Mouse (Mus musculus): ENCODE results near the gene Apoc1. TPM values are rescaled to one million over a fixed set of nuclear protein-coding genes. Genes with fewer than 3 reads are reported as not detected.

The Apoc1 gene
- total RNA-seq, 2 experiments from 2014 or later = 2.2 to 8.9 TPM

DNA sequence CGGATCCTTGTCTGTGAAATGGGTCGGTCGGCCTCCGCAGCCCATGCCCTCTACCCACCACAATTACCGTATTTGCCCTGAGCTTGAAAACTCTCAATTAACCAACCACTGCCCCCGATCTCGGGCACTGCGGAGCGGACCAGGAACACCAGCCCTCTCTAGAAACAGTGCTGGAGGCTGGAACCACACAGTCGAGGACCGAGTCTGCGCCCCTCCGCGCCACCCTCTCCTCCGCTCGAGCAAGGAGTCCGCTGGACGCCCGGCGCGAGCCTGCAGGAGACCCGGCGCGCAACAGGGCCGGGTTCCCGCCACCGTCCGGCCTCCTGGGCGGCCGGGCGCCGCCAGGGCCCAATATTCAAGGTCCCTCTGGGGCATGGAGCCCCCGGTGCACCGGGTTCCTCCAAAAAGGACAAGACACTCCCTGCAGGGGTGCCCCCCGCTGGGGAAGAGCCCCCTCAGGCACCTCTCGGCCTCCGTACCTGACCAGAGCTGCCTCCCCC lies 28.0 kb downstream of the Apoc1 start:
- no peak for DNase-seq
- intact Hi-C loops (cut with DNase I) = no loop called here

DNA sequence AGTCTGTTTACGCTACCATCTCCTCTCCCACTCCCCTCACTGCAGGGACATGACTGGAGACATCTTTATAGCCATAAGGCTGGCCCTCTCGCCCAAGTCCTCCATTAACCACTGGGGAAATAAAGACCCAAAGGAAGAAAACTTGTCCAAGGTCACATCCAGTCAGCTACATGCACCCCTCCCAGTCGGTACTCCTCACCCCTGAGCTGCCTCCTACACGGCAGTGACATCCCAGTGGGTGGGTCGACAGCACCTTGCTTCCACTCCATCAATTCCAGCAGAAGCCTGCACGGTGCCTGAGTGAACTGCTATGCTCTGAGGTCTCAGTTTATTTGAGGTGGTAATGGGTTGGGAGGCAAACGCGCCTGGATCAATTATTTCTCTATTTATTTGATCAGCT lies 28.5 kb downstream of the Apoc1 start:
- intact Hi-C loops (cut with DNase I) = no loop called here
- no peak for DNase-seq

DNA sequence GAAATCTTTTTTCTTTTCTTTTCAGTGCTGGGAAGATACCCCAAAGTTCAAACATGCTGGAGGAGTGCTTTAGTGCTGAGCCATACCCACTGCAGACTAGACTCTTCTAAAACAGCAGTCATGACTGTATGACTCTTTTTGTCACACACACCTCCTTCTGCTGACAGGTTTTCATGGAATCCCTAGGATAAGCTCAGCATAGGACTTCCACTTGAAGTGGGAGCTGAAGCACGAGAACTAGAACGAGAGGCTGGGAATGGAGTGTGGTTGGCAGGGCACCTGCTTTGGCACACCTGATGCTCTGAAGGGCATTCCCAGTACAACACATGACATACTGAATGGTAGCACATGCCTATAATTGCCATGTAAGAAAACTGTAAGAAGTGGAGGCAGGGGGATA lies 39.8 kb downstream of the Apoc1 start:
- intact Hi-C loops (cut with DNase I) = no loop called here
- peak; percentile 47 to 67 for DNase-seq

DNA sequence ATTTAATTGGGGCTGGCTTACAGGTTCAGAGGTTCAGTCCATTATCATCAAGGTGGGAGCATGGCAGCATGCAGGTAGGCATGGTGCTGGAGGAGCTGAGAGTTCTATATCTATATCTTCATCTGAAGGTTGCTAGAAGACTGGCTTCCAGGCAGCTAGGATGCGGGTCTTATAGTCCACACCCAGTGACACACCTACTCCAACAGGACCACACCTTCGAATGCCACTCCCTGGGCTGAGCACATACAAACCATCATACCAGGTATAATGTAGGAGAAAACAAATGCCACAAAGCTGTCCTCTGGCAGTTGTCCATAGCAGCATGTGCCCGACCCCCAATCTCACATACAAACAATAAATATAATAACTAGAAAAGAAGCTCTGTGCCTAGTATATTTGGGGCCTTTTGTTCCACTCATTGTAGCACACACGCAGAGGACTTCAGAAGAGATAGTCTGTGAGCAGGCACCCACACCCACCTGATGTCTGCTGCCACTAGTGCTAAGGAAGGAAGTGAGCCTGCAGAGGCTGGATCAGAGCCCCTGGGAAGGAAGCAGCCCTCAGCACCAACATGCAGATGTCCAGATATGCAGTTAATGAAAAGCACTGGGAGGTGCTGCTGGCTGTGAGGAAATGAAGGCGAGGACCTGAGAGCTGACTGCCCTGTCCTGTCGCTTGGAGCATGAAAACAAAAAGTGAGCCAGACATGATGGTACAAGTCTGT lies 41.2 kb downstream of the Apoc1 start:
- intact Hi-C loops (cut with DNase I) = no loop called here
- DNase-seq = no peak

DNA sequence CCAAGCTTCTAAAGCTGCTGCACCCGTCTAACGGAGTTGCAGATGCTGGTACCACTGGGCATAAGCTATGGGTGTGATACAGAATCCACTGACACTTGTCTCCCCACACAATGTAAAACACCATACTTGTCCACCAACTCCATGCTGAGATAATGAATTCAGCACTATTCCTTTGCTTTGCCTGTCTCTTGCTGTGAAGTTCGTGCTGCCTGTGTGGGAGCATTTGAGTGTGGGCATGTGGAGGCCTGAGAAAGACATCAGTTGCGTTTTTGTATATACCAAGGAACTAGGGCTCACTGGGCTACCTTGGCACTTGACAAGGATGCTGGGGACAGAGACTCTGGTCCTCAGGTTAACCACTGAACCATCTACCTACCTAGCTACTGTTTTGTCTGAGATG lies 51.2 kb downstream of the Apoc1 start:
- intact Hi-C loops (cut with DNase I) = no loop called here

More for the DNA sequence above, 51.2 kb downstream of the Apoc1 start:
- DNase-seq = no peak

Other genes starting within 250 kb of the Apoc1 start
- gene Mark4, start 233.8 kb downstream of the Apoc1 start, total RNA-seq (2021) = 10 to 100 TPM; 23.3 to 25.0 TPM
- 1 to 10 TPM in 1 of 2 experiments, under 1 TPM in 1; 0.79 to 1.1 TPM for gene Exoc3l2, start 229.3 kb downstream of the Apoc1 start, total RNA-seq (2021)
- gene Bloc1s3, start 184.3 kb downstream of the Apoc1 start, total RNA-seq (2021) = 1 to 10 TPM; 2.0 to 2.2 TPM
- gene Trappc6a, start 184.3 kb downstream of the Apoc1 start, total RNA-seq (2021) = 10 to 100 TPM; 48.9 to 49.6 TPM
- gene Nkpd1, start 174.8 kb downstream of the Apoc1 start, total RNA-seq (2021) = not detected
- 10 to 100 TPM; 41.3 to 41.5 TPM for gene Ppp1r37, start 129.6 kb downstream of the Apoc1 start, total RNA-seq (2021)
- under 1 TPM; 0.20 to 0.36 TPM for gene Zfp296, start 115.4 kb downstream of the Apoc1 start, total RNA-seq (2021)
- 10 to 100 TPM; 45.6 to 49.8 TPM for gene Gemin7, start 115.1 kb downstream of the Apoc1 start, total RNA-seq (2021)
- 10 to 100 TPM; 21.5 to 22.6 TPM for gene Clasrp, start 88.2 kb downstream of the Apoc1 start, total RNA-seq (2021)
- gene Relb, start 63.2 kb downstream of the Apoc1 start, total RNA-seq (2021) = 1 to 10 TPM; 6.3 to 9.6 TPM
- 10 to 100 TPM; 80.2 to 82.8 TPM for gene Clptm1, start 27.6 kb downstream of the Apoc1 start, total RNA-seq (2021)
- gene Apoc2, start 14.7 kb downstream of the Apoc1 start, total RNA-seq (2021) = under 1 TPM; 0.41 to 0.55 TPM
- not detected for gene Gm44805, start 11.2 kb downstream of the Apoc1 start, total RNA-seq (2021)
- gene Apoc4, start 11.2 kb downstream of the Apoc1 start, total RNA-seq (2021) = not detected
- gene Apoe, start 6.5 kb upstream of the Apoc1 start, total RNA-seq (2021) = 100 to 1,000 TPM; 243 to 352 TPM
- gene Tomm40, start 22.8 kb upstream of the Apoc1 start, total RNA-seq (2021) = 100 to 1,000 TPM; 107 to 120 TPM
- gene Nectin2, start 57.8 kb upstream of the Apoc1 start, total RNA-seq (2021) = 10 to 100 TPM; 37.2 to 39.7 TPM
- gene Bcam, start 78.4 kb upstream of the Apoc1 start, total RNA-seq (2021) = 100 to 1,000 TPM; 225 to 236 TPM
- not detected for gene Cblc, start 104.1 kb upstream of the Apoc1 start, total RNA-seq (2021)
- gene Bcl3, start 130.1 kb upstream of the Apoc1 start, total RNA-seq (2021) = 1 to 10 TPM; 3.9 to 4.5 TPM
- gene Gm19345, start 159.3 kb upstream of the Apoc1 start, total RNA-seq (2021) = not detected
- gene Ceacam16, start 168.6 kb upstream of the Apoc1 start, total RNA-seq (2021) = 1 to 10 TPM in 1 of 2 experiments, under 1 TPM in 1; 0.34 to 1.2 TPM
- not detected for gene Ceacam19, start 195.3 kb upstream of the Apoc1 start, total RNA-seq (2021)
- 10 to 100 TPM; 20.0 to 25.6 TPM for gene Pvr, start 228.5 kb upstream of the Apoc1 start, total RNA-seq (2021)